Mouse (Mus musculus) cortical plate, adult 2 months (tissue): ENCODE data around the gene Ehmt1. TPM values are rescaled to one million over a fixed set of nuclear protein-coding genes. Genes with fewer than 3 reads are reported as not detected.
A peak's percentile ranks its signal among the peaks of the same experiment; 100 is the strongest.

Experiments used
- H3K27ac ChIP-seq: fragments of 200-500 bp; 2 replicates; pipeline ENCODE4 v1.5.1; 2012; ENCODE audit warnings: low read length, control low read depth, inconsistent platforms; ENCODE audit not compliant: insufficient read depth
- H3K4me1 ChIP-seq: fragments of 200-500 bp; 2 replicates; pipeline ENCODE4 v1.6.1; 2011; ENCODE audit warnings: low read length; ENCODE audit not compliant: control insufficient read depth, insufficient read depth
- H3K4me3 ChIP-seq: fragments of 200-500 bp; 2 replicates; pipeline ENCODE4 v1.5.1; 2011; ENCODE audit warnings: mild to moderate bottlenecking, low read length, control low read depth; ENCODE audit not compliant: insufficient read depth
- CTCF ChIP-seq: fragments of 200-500 bp; IDR thresholded peaks from 2 replicates; pipeline ENCODE4 v1.5.1; 2011; ENCODE audit warnings: mild to moderate bottlenecking, control low read depth, low read length; ENCODE audit not compliant: insufficient read depth; ENCODE audit errors: extremely low read depth
- POLR2A ChIP-seq: fragments of 200-500 bp; IDR thresholded peaks from 2 replicates; pipeline ENCODE4 v1.6.1; 2011; ENCODE audit warnings: mild to moderate bottlenecking, low read length, control low read depth; ENCODE audit not compliant: insufficient read depth; ENCODE audit errors: extremely low read depth
- polyA plus RNA-seq: library from polyadenylated mRNA; depleted of rRNA; stranded (reverse); fragments of >200 nt; gene quantifications from 2 replicates; pipeline ENCODE4 v1.2.3, GENCODE M21; 2012

The Ehmt1 gene
- polyA plus RNA-seq, 1 experiment, result 52.6 TPM

- Histone ChIP-seq H3K4me3 (peak within 1 kb of the TSS; percentile 28), H3K27ac (no peak within 1 kb of the TSS), H3K4me1 (peaks cover 2% of the 10 kb centered on the region; the same call in 1 of the 2 replicates)
- TF ChIP-seq CTCF (0 out of 2 replicates have a peak, but pooled peaks have one; percentile 15), POLR2A (peak; percentile 52; the same call in 1 of the 2 replicates)
These were observed 15.8 kb upstream of the Ehmt1 start, which contains the start of gene Arrdc1 for GRCm38 (mm10) chr2:24935057-24935796. Arrdc1 (minus strand) TSS chr2:24935252.

- H3K4me3 ChIP-seq, result peak overlapping the region; percentile 28
- no peak overlapping the region for H3K27ac ChIP-seq
- TF ChIP-seq CTCF (no peak), POLR2A (no peak)
- peaks cover 2% of the 10 kb centered on the region; the same call in 1 of the 2 replicates for H3K4me1 ChIP-seq
These were observed 15.1 kb upstream of the Ehmt1 start for GRCm38 (mm10) chr2:24934441-24934963.

DNA sequence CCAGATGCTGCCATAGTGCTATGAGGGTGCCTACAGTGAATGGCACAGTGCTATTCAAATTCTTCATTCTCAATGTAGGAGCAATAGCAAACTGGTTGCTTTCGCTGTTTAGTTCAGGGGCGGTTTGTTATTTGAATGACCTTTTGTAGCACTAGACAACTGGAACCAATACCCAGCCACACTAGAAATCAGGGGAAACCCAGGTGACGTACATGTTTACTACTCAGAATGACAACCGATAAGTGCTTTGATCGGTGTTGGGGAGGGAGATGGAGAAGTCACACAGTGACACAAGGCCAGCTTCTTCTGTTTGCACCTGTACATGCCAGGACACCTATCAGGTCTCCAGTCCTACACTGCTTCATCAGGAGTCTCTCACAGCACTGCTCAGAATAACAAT lies 10.2 kb upstream of the Ehmt1 start:
- Histone ChIP-seq H3K27ac (no peak overlapping the region), H3K4me1 (peaks cover 2% of the 10 kb centered on the region; the same call in 1 of the 2 replicates), H3K4me3 (no peak overlapping the region)
- TF ChIP-seq CTCF (no peak), POLR2A (no peak)

- H3K4me1 ChIP-seq, result peaks cover 2% of the 10 kb centered on the region; the same call in 1 of the 2 replicates
- no peak overlapping the region for H3K27ac ChIP-seq
- no peak overlapping the region for H3K4me3 ChIP-seq
- TF ChIP-seq CTCF (no peak), POLR2A (no peak)
These were observed 9.7 kb upstream of the Ehmt1 start for GRCm38 (mm10) chr2:24929119-24929518.

DNA sequence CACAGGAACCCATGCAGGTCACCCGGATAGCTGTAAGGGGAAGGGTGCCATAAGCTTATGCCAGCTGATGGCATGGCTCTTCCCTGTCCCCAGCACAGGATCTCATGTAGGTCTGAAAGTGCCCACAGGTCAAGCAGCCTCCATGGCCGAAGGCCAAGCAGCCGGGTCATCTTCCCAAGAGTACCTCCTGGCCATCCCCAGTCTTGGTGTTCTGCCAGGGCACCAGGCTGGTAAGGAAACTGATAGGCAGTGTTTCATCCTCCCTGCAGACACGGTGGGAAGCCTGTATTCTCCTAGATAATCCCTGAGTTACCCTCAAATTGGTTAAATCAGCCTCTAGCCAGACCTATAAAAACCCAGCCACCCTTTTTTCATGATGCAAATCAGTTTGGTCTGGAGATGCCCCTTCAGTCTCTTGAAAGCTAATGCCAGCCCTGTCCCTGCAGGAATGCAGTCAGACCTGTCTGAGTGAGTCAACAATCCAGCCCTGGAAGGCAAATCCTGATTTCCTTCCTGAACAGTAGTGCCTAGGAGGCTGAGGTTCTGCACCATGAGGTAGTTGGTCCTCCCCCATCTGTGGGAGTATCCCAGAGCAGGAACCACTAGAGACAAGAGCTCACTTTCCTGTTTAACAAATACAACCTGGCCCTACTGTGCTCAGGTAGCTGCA lies 8.5 kb upstream of the Ehmt1 start:
- H3K4me3 ChIP-seq, result no peak overlapping the region
- no peaks in the 10 kb centered on the region for H3K4me1 ChIP-seq
- no peak overlapping the region for H3K27ac ChIP-seq
- no peak for TF ChIP-seq POLR2A
- no peak for TF ChIP-seq CTCF

DNA sequence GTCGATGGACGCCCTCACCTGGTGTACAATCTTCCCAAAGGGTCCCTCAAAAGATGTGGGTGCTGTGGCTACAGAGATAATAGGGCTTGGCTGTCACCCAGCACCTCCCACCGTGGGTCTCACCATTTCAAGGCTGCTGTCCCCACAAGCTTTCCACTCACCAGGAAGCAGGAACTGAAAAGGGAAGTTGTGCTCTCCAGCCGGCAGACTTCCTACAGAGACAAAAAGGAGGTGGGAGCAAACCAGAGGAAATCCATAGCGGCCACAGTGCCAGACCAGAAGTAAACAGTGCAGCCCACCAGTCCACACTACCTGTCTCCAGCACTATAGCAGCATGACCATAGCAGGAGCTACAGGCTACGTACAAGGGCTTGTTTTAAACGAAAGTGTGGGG lies 7.5 kb upstream of the Ehmt1 start:
- no peak overlapping the region for H3K4me3 ChIP-seq
- H3K4me1 ChIP-seq, result no peaks in the 10 kb centered on the region
- no peak overlapping the region for H3K27ac ChIP-seq
- TF ChIP-seq POLR2A (no peak), CTCF (no peak)

GRCm38 (mm10) chr2:24926345-24926964 lies 7.0 kb upstream of the Ehmt1 start:
- Histone ChIP-seq H3K4me1 (no peaks in the 10 kb centered on the region), H3K4me3 (no peak overlapping the region), H3K27ac (no peak overlapping the region)
- TF ChIP-seq POLR2A (no peak), CTCF (no peak)

GRCm38 (mm10) chr2:24925284-24925683 lies 5.9 kb upstream of the Ehmt1 start:
- no peak overlapping the region for H3K27ac ChIP-seq
- no peak overlapping the region for H3K4me3 ChIP-seq
- no peaks in the 10 kb centered on the region for H3K4me1 ChIP-seq
- no peak for TF ChIP-seq POLR2A
- no peak for TF ChIP-seq CTCF

DNA sequence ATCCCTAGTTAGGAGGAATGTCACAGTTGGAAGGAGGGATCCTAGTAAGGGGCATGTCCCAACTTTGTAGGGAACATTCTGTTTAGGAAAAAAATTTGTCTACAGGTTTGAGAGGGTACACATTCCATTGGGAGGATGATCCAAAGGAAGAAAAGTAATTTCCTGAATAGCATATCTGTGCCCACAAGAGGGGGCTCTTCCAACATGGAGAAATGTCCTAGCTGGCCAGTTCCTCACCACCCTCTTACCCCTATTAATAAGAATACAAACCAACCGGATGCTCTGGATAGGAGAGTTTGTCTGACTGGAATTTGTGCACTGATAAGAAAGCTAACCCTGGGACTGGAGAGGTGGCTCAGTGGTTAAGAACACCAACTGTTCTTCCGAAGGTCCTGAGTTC lies 4.1 kb upstream of the Ehmt1 start:
- H3K27ac ChIP-seq, result no peak overlapping the region
- no peaks in the 10 kb centered on the region for H3K4me1 ChIP-seq
- H3K4me3 ChIP-seq, result no peak overlapping the region
- TF ChIP-seq CTCF (peak; percentile 26; the same call in 1 of the 2 replicates), POLR2A (no peak)
